Mouse (Mus musculus) stomach, postnatal 0 days (tissue): ENCODE measurements around the gene Gm26920. TPM values are rescaled to one million over a fixed set of nuclear protein-coding genes. Genes with fewer than 3 reads are reported as not detected.

Experiments
- ATAC-seq: fragments of 200-750 bp; cut with Nextera tagmentation; 2 replicates; pipeline ENCODE4 v1.8.0; 2017; ENCODE audit not compliant: low FRiP score, low TSS enrichment
- DNase-seq: peaks from one replicate; pipeline ENCODE4 v3.0.0-alpha.2; 2016; ENCODE audit warnings: low spot score
- H3K27ac ChIP-seq: fragments of 300-500 bp; sonication (generic); replicated peaks from 2 replicates; pipeline ENCODE4 v1.5.1; 2014; ENCODE audit warnings: mild to moderate bottlenecking, control low read depth
- H3K27me3 ChIP-seq: fragments of 300-500 bp; sonication (generic); 2 replicates; pipeline ENCODE4 v1.6.1; 2014; ENCODE audit warnings: low read length; ENCODE audit not compliant: control insufficient read depth, insufficient read depth
- H3K36me3 ChIP-seq: fragments of 300-500 bp; sonication (generic); 2 replicates; pipeline ENCODE4 v1.6.1; 2014; ENCODE audit warnings: low read length, mixed read lengths; ENCODE audit not compliant: control insufficient read depth, insufficient read depth
- H3K4me1 ChIP-seq: fragments of 300-500 bp; sonication (generic); replicated peaks from 2 replicates; pipeline ENCODE4 v1.6.1; 2014; ENCODE audit warnings: antibody characterized with exemption; ENCODE audit not compliant: control insufficient read depth, insufficient read depth
- H3K4me2 ChIP-seq: fragments of 300-500 bp; sonication (generic); replicated peaks from 2 replicates; pipeline ENCODE4 v1.6.1; 2014; ENCODE audit warnings: low read depth, mild to moderate bottlenecking, control low read depth, moderate library complexity
- H3K4me3 ChIP-seq: fragments of 300-500 bp; sonication (generic); 2 replicates; pipeline ENCODE4 v1.5.1; 2014; ENCODE audit warnings: low read depth, low read length, control low read depth
- H3K9ac ChIP-seq: fragments of 300-500 bp; sonication (generic); 2 replicates; pipeline ENCODE4 v1.6.1; 2014; ENCODE audit warnings: mild to moderate bottlenecking, low read length, control low read depth, mixed read lengths
- H3K9me3 ChIP-seq: fragments of 300-500 bp; sonication (generic); 2 replicates; pipeline ENCODE4 v1.6.1; 2016; ENCODE audit warnings: low read length; ENCODE audit not compliant: control insufficient read depth
- CTCF ChIP-seq: IDR thresholded peaks from 2 replicates; pipeline ENCODE4 v1.5.1; 2016; ENCODE audit warnings: antibody characterized with exemption, low read depth, mild to moderate bottlenecking, moderate library complexity
- EP300 ChIP-seq: optimal IDR thresholded peaks from 2 replicates; pipeline ENCODE3; 2016; ENCODE audit warnings: antibody characterized with exemption
- WGBS: fragments of 180-500 bp; shearing (Covaris S2); extraction: QIAGEN DNeasy Blood & Tissue Kit; methylation state at CpG from one replicate; pipeline ENCODE4 v1.1.7; 2014; 5-methylcytosine and 5-hydroxymethylcytosine counted together
- microRNA-seq: library from miRNA; unstranded; fragments of <30 nt; microRNA quantifications from one replicate; pipeline ENCODE4, GENCODE M21; 2016
- polyA plus RNA-seq: library from polyadenylated mRNA; unstranded; fragments of >200 nt; fragmentation: Nextera tagmentation; extraction: Ambion mirVana; gene quantifications from 2 replicates; pipeline ENCODE4 v1.2.1, GENCODE M21; 2015

Gene Gm26920
- polyA plus RNA-seq, 1 experiment from 2014 or later: 0.36 TPM

DNA sequence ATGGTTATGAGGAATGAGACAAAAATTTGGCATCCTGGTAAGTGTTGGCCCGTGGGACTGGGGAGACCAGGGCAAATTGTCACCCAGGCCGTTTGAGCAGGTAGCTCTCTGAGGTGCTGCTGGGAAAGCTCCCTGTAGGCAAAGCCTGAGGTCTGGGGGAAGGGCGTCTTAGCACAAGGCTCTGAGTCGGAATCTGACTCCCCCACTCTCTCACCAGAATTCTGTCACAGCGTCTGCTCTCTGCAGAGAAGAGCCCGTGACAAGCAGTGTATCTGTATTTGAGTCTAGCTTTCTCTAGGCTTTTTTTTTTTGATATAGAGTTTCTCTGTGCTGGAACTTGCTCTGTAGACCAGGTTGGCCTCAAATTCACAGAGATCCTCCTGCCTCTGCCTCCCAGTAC is 73.0 kb downstream of the Gm26920 start:
- no peak for DNase-seq
- no peak overlapping the region for H3K9ac ChIP-seq
- H3K4me1 ChIP-seq: no peaks in the 10 kb centered on the region
- no peak for ATAC-seq
- peaks cover 32% of the 10 kb centered on the region for H3K36me3 ChIP-seq
- H3K4me2 ChIP-seq: no peak overlapping the region
- no peak for TF ChIP-seq EP300
- no peak for TF ChIP-seq CTCF
- no peaks in the 10 kb centered on the region for H3K27me3 ChIP-seq
- 95% methylated on average over 6 of the region's 6 CpGs for WGBS
- no peaks in the 10 kb centered on the region for H3K9me3 ChIP-seq
- H3K4me3 ChIP-seq: no peak overlapping the region
- H3K27ac ChIP-seq: no peak overlapping the region

DNA sequence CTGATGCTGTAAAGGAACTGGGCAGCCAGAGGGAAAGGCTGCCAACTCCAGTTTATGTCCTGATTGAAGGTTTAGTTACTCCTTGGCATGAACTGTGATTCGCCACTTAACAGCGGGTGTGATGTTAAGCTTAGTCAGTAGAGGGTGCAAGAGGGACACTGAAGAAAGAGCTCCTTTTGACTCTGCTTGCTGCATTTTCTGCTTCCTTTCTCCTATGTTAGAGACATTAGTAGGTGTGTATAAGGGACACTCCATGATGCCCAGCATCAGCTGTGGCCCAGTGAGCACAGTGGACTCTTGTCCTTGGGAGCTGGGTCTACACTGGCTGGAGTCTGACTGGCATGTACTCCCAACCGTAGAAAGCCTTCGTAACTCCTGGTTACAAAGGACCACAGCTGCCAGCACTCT is 77.2 kb downstream of the Gm26920 start:
- Histone ChIP-seq H3K36me3 (peaks cover 15% of the 10 kb centered on the region), H3K27ac (no peak overlapping the region), H3K4me2 (no peak overlapping the region), H3K27me3 (no peaks in the 10 kb centered on the region), H3K9me3 (no peaks in the 10 kb centered on the region), H3K9ac (no peak overlapping the region), H3K4me3 (no peak overlapping the region), H3K4me1 (no peaks in the 10 kb centered on the region)
- ATAC-seq (peak; percentile 64), DNase-seq (peak; percentile 53)
- no peak for TF ChIP-seq EP300
- peak; percentile 82 for TF ChIP-seq CTCF
- WGBS: 72% methylated on average over 4 of the region's 4 CpGs

DNA sequence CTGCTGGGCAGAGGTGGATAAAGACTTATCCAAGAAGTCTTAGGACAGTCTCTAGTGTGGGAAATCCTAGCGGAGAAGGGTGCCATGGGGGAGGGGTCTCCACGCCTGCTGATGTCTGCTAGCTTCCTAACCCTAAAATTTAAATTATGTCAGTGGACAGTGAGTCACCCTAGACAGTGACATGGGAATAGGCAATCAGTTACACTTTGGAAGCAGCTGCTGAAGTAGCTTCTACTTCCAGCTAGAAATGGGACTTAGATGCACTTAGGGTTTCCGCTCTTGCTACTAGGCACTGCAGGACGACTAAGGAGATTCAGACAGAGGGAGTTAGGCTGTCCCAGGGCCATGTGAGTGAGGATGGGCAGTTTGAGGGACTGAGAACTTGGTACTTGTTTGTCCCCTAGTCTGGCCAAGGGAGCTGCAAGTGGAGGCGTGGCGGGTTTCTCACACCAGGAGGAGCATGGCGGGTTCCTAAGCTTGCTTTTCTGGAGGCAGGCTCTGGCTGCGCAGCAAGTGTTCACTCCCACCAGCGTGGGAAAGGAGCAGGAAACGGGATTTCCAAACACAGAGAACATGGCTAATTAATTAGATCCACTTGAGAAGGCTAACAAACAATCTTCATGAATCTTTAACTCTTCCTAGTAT is 79.5 kb downstream of the Gm26920 start:
- H3K36me3 ChIP-seq: 0 out of 2 replicates have a peak, but pooled peaks cover 11% of the 10 kb centered on the region

DNA sequence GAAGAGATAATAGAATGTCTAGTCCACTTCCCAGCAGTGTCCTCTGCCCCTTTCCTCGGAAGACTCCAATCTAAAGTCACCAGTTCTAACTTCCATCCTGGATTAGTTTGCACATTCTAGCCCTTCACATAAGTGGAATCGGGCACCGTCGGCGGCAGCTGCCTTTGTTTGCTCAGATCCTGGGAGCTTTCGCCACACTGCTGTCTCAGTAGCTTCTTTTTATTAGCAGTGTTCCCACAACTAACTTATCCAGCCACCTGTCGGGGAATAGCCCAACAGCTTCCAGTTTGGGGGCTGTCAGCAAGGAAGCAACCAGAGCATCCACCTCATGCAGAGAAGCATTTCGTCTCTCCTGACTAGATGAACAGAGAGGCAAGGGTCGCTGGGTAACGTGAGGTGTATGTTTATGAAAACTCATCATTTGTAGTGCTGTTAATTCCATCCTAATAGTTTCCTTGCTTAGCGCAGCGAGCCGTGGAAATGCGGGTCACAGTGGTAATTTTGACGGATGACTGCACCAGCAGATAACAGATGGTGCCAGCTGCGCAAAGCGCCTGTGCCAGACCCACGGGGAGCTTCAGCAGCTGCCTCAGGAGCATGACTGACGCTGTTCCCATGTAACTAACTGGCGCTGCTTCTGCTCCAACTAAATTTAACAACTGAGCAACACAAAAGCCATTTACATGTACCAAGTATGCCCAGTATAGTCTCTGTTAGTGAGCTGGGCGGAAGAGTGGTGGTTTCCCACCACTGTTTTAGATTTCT is 80.7 kb downstream of the Gm26920 start:
- Histone ChIP-seq H3K27ac (no peak overlapping the region), H3K9ac (no peak overlapping the region), H3K4me3 (no peak overlapping the region), H3K4me2 (no peak overlapping the region), H3K36me3 (0 out of 2 replicates have a peak, but pooled peaks cover 4% of the 10 kb centered on the region), H3K27me3 (no peaks in the 10 kb centered on the region), H3K9me3 (no peaks in the 10 kb centered on the region), H3K4me1 (no peaks in the 10 kb centered on the region)
- DNase-seq: peak; percentile 15
- 49% methylated on average over 21 of the region's 21 CpGs for WGBS
- no peak for ATAC-seq
- TF ChIP-seq CTCF (no peak), EP300 (no peak)

More for the DNA sequence above, 79.5 kb downstream of the Gm26920 start:
- no peak for TF ChIP-seq CTCF
- TF ChIP-seq EP300: no peak
- Histone ChIP-seq H3K27ac (no peak overlapping the region), H3K4me1 (no peaks in the 10 kb centered on the region), H3K4me3 (no peak overlapping the region), H3K9ac (no peak overlapping the region), H3K9me3 (no peaks in the 10 kb centered on the region), H3K27me3 (no peaks in the 10 kb centered on the region), H3K4me2 (no peak overlapping the region)
- DNase-seq (peak; percentile 10), ATAC-seq (no peak)
- WGBS: 70% methylated on average over 10 of the region's 10 CpGs

DNA sequence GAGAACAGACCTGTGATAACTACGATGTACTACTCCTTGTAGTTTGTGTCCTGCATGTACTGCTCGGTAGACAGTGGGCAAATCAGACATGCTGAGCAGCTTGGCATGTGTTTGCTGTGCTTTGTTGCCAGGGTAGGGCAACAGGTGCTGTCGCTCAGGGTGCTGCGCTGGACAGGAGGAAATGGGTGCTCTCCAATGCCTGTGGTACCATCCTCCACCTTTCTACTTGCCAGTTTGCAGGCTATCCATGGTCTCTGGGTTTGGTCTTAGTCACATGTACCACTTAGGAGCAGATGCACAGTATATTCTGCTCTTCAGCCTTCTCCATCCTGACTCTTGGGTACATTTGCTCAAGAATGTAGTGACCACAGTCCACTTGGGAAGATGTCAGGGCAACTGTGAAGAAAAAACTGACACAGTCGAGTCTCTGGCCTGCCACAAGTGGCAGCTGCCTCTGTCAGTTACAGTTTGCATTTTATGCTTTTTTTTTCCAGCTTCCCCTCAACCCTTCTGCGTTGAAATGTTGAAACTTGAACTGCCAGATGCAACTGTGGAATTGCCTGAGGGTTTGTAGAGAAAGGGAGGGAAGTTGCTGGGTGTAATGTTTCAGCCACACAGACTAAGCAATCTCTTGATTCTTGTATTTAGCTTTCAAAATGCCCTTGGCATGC is 82.1 kb downstream of the Gm26920 start:
- 0 out of 2 replicates have a peak, but pooled peaks cover 3% of the 10 kb centered on the region for H3K36me3 ChIP-seq
- H3K27ac ChIP-seq: no peak overlapping the region
- no peak overlapping the region for H3K9ac ChIP-seq
- H3K4me3 ChIP-seq: no peak overlapping the region
- TF ChIP-seq CTCF (no peak), EP300 (no peak)
- no peaks in the 10 kb centered on the region for H3K4me1 ChIP-seq
- DNase-seq (peak; percentile 11), ATAC-seq (no peak)
- no peaks in the 10 kb centered on the region for H3K27me3 ChIP-seq
- WGBS: 67% methylated on average over 6 of the region's 6 CpGs
- no peaks in the 10 kb centered on the region for H3K9me3 ChIP-seq
- H3K4me2 ChIP-seq: no peak overlapping the region

DNA sequence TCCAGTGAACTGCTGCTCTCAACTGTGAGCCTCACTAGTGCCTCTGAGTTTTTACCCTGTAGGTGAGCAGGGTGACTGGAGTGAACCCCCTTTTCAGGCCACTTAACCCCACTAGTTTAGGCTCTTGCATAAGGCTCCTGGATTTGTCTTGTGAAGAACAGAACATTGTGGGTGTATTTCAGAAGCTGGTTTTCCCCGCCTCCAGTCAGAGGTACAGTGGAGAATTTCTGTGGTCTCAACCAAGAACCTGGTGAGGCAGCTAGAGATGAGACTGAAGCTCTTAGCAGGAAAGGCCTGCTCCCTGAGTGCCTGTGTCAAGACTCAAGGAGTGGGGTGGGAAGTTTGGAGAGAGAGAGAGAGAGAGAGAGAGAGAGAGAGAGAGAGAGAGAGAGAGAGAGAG is 82.6 kb downstream of the Gm26920 start:
- H3K27ac ChIP-seq: no peak overlapping the region
- H3K4me1 ChIP-seq: no peaks in the 10 kb centered on the region
- no peak overlapping the region for H3K4me3 ChIP-seq
- no peak overlapping the region for H3K4me2 ChIP-seq
- DNase-seq (no peak), ATAC-seq (no peak)
- no peak overlapping the region for H3K9ac ChIP-seq
- no peaks in the 10 kb centered on the region for H3K9me3 ChIP-seq
- WGBS: 92% methylated on average over 1 of the region's 1 CpGs
- H3K36me3 ChIP-seq: no peaks in the 10 kb centered on the region
- H3K27me3 ChIP-seq: no peaks in the 10 kb centered on the region
- TF ChIP-seq CTCF: no peak

Small RNA genes lying within 50 kb of the gene (microRNA-seq; reads per million reads assigned to microRNA genes)
- not detected for gene Gm23368

Other genes starting within 250 kb of the Gm26920 start
- 1.1 and 1.2 TPM in 2 replicates for gene Zfp940, start 236.7 kb downstream of the Gm26920 start, polyA plus RNA-seq
- 2.0 and 2.4 TPM in 2 replicates for gene Zfp420, start 230.4 kb downstream of the Gm26920 start, polyA plus RNA-seq
- 2.9 and 3.4 TPM in 2 replicates for gene Zfp27, start 183.8 kb downstream of the Gm26920 start, polyA plus RNA-seq
- 2.2 and 2.3 TPM in 2 replicates for gene Zfp383, start 182.2 kb downstream of the Gm26920 start, polyA plus RNA-seq
- 2.8 and 3.1 TPM in 2 replicates for gene Zfp74, start 136.3 kb downstream of the Gm26920 start, polyA plus RNA-seq
- 3.7 and 5.3 TPM in 2 replicates for gene Zfp568, start 106.5 kb downstream of the Gm26920 start, polyA plus RNA-seq
- gene Zfp14, start 39.0 kb downstream of the Gm26920 start, polyA plus RNA-seq: 1.6 and 1.8 TPM in 2 replicates
- gene Zfp82, start 17.5 kb downstream of the Gm26920 start, polyA plus RNA-seq: 1.9 and 2.1 TPM in 2 replicates
- gene Zfp566, start 117 bp upstream of the Gm26920 start, polyA plus RNA-seq: 3.4 and 3.8 TPM in 2 replicates
- 44.6 and 44.8 TPM in 2 replicates for gene Zfp260, start 4.4 kb upstream of the Gm26920 start, polyA plus RNA-seq
- gene Zfp382, start 31.5 kb upstream of the Gm26920 start, polyA plus RNA-seq: 2.4 and 3.0 TPM in 2 replicates
- 4.2 and 5.4 TPM in 2 replicates for gene Zfp146, start 79.3 kb upstream of the Gm26920 start, polyA plus RNA-seq
- gene Cox7a1, start 93.7 kb upstream of the Gm26920 start, polyA plus RNA-seq: 38.8 and 40.7 TPM in 2 replicates
- gene Capns1, start 108.4 kb upstream of the Gm26920 start, polyA plus RNA-seq: 94.5 and 96.8 TPM in 2 replicates
- 98.2 and 106 TPM in 2 replicates for gene Polr2i, start 141.5 kb upstream of the Gm26920 start, polyA plus RNA-seq
- gene Tbcb, start 141.9 kb upstream of the Gm26920 start, polyA plus RNA-seq: 149 and 153 TPM in 2 replicates
- gene Ovol3, start 145.3 kb upstream of the Gm26920 start, polyA plus RNA-seq: not detected in 2 replicates
- gene Thap8, start 189.7 kb upstream of the Gm26920 start, polyA plus RNA-seq: 0.38 and 0.44 TPM in 2 replicates
- 2.4 TPM in 2 replicates for gene Wdr62, start 190.0 kb upstream of the Gm26920 start, polyA plus RNA-seq
- gene Clip3, start 201.3 kb upstream of the Gm26920 start, polyA plus RNA-seq: 9.6 and 10.2 TPM in 2 replicates
- gene Alkbh6, start 218.3 kb upstream of the Gm26920 start, polyA plus RNA-seq: 55.4 and 58.8 TPM in 2 replicates
- 13.5 and 14.2 TPM in 2 replicates for gene Syne4, start 224.4 kb upstream of the Gm26920 start, polyA plus RNA-seq
- gene E130208F15Rik, start 231.3 kb upstream of the Gm26920 start, polyA plus RNA-seq: not detected in 2 replicates
- gene Sdhaf1, start 233.5 kb upstream of the Gm26920 start, polyA plus RNA-seq: 19.1 and 20.2 TPM in 2 replicates